Mouse (Mus musculus): ENCODE measurements at regions not wholly inside any gene's neighbourhood (a gene's known extent, or its start where the extent isn't known, plus 50 kb on each side); places are given as distances from the start of the nearest gene placed in this dataset.

DNA sequence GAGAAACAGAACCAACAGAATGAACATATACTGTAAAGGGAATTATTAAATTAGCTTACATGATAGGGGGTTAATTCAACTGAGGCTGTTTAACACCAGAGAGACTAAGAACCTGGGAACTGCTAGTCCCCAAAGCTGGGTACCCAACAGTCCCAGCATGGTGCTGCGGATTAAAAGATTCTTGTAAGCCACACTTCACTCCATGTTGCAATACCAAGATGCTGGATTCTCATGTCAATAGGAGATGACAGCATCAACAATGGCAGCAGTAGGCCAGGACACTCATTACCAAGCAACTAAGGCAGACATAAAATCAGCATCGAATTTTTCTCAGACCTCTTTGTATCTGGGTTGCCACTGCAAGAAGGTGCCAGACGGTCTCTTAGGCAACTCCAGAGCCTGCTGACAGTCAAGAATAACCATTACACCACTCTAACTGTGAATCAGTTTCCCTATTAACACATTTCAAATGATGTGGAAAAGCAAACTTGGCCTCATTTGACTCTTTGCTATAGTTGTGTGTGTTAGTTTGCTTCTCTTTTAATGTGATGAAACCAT lies 79.1 kb upstream of the Gls start:
- TF ChIP-seq CTCF (IDR thresholded peaks at IDR 0.05; ENCODE audit: control insufficient read depth, insufficient read depth, insufficient replicate concordance, low read depth, low read length) (no peak), POLR2A (IDR thresholded peaks at IDR 0.05; ENCODE audit: control insufficient read depth, low read depth, low read length) (no peak)
